Mouse (Mus musculus): Measurements from ENCODE around the gene Gm36210. TPM values are rescaled to one million over a fixed set of nuclear protein-coding genes. Genes with fewer than 3 reads are reported as not detected.

Gene Gm36210
- total and polyA plus RNA-seq, 2 experiments from 2014 or later = 0.30 to 0.31 TPM

GRCm38 (mm10) chr7:4928323-4928722, 22.0 kb upstream of the Gm36210 start:
- Histone ChIP-seq H3K4me3 (ENCODE audit: low read length) (no peak overlapping the region), H3K9ac (replicated peaks; ENCODE audit: low read length) (no peak overlapping the region), H3K27me3 (ENCODE audit: insufficient read depth, low read length) (no peaks in the 10 kb centered on the region), H3K27ac (no peak overlapping the region), H3K4me2 (ENCODE audit: low read depth, low read length) (no peak overlapping the region), H3K4me1 (ENCODE audit: insufficient read depth, low read length) (peaks cover 17% of the 10 kb centered on the region), H3K9me3 (ENCODE audit: low read length) (no peaks in the 10 kb centered on the region), H3K36me3 (ENCODE audit: insufficient read depth, low read length) (no peaks in the 10 kb centered on the region)
- TF ChIP-seq CTCF (IDR thresholded peaks at IDR 0.05; ENCODE audit: low read depth) = no peak
- DNase-seq (ENCODE audit: low spot score) (no peak), ATAC-seq (no peak)
- 76% methylated on average over 17 of the region's 17 CpGs for WGBS

GRCm38 (mm10) chr7:4927711-4928110, 21.4 kb upstream of the Gm36210 start:
- H3K27ac ChIP-seq = no peak overlapping the region
- no peak overlapping the region for H3K4me3 ChIP-seq (ENCODE audit: low read length)
- no peak overlapping the region for H3K9ac ChIP-seq (replicated peaks; ENCODE audit: low read length)
- H3K9me3 ChIP-seq (ENCODE audit: low read length) = no peaks in the 10 kb centered on the region
- 72% methylated on average over 8 of the region's 8 CpGs for WGBS
- no peaks in the 10 kb centered on the region for H3K36me3 ChIP-seq (ENCODE audit: insufficient read depth, low read length)
- ATAC-seq (no peak), DNase-seq (ENCODE audit: low spot score) (no peak)
- H3K27me3 ChIP-seq (ENCODE audit: insufficient read depth, low read length) = no peaks in the 10 kb centered on the region
- no peak for TF ChIP-seq CTCF (IDR thresholded peaks at IDR 0.05; ENCODE audit: low read depth)
- peaks cover 22% of the 10 kb centered on the region for H3K4me1 ChIP-seq (ENCODE audit: insufficient read depth, low read length)
- no peak overlapping the region for H3K4me2 ChIP-seq (ENCODE audit: low read depth, low read length)

- Histone ChIP-seq H3K9me3 (ENCODE audit: low read length) (no peaks in the 10 kb centered on the region), H3K4me2 (ENCODE audit: low read depth, low read length) (no peak overlapping the region), H3K27ac (no peak overlapping the region), H3K36me3 (ENCODE audit: insufficient read depth, low read length) (no peaks in the 10 kb centered on the region), H3K9ac (replicated peaks; ENCODE audit: low read length) (no peak overlapping the region), H3K27me3 (ENCODE audit: insufficient read depth, low read length) (no peaks in the 10 kb centered on the region), H3K4me1 (ENCODE audit: insufficient read depth, low read length) (peaks cover 25% of the 10 kb centered on the region), H3K4me3 (ENCODE audit: low read length) (no peak overlapping the region)
- TF ChIP-seq CTCF (IDR thresholded peaks at IDR 0.05; ENCODE audit: low read depth) = no peak
- no peak for DNase-seq (ENCODE audit: low spot score)
- WGBS = 65% methylated on average over 16 of the region's 16 CpGs
- no peak for ATAC-seq
These were observed 20.5 kb upstream of the Gm36210 start for GRCm38 (mm10) chr7:4926849-4927248.

- H3K4me2 ChIP-seq (ENCODE audit: low read depth, low read length) = peak within 1 kb of the TSS; percentile 77; the same call in 1 of the 2 replicates
- DNase-seq (ENCODE audit: low spot score) (peak; percentile 47), ATAC-seq (no peak)
- no peak within 1 kb of the TSS for H3K4me3 ChIP-seq (ENCODE audit: low read length)
- peak within 1 kb of the TSS; percentile 96 for H3K27ac ChIP-seq
- no peak for TF ChIP-seq CTCF (IDR thresholded peaks at IDR 0.05; ENCODE audit: low read depth)
- WGBS = 12% methylated on average over 5 of the region's 6 CpGs
- H3K9me3 ChIP-seq (ENCODE audit: low read length) = no peaks in the 10 kb centered on the region
- 0 out of 2 replicates have a peak, but pooled peaks cover 2% of the 10 kb centered on the region for H3K36me3 ChIP-seq (ENCODE audit: insufficient read depth, low read length)
- H3K4me1 ChIP-seq (ENCODE audit: insufficient read depth, low read length) = peaks cover 31% of the 10 kb centered on the region
- no peaks in the 10 kb centered on the region for H3K27me3 ChIP-seq (ENCODE audit: insufficient read depth, low read length)
- 0 out of 2 replicates have a peak within 1 kb of the TSS, but pooled peaks have one; percentile 17 for H3K9ac ChIP-seq (replicated peaks; ENCODE audit: low read length)
These were observed 19.4 kb upstream of the Gm36210 start, which contains the start of gene Ssc5d for GRCm38 (mm10) chr7:4925441-4926381. TSS of gene Ssc5d (plus strand) at chr7:4925785.

- no peak overlapping the region for H3K9ac ChIP-seq (replicated peaks; ENCODE audit: low read length)
- TF ChIP-seq CTCF (IDR thresholded peaks at IDR 0.05; ENCODE audit: low read depth) = no peak
These were observed 18.6 kb upstream of the Gm36210 start for GRCm38 (mm10) chr7:4924891-4925301.

GRCm38 (mm10) chr7:4924483-4924882, 18.2 kb upstream of the Gm36210 start:
- Histone ChIP-seq H3K27ac (peak overlapping the region; percentile 96), H3K36me3 (ENCODE audit: insufficient read depth, low read length) (peaks cover 14% of the 10 kb centered on the region; the same call in 1 of the 2 replicates), H3K4me2 (ENCODE audit: low read depth, low read length) (peak overlapping the region; percentile 77), H3K4me1 (ENCODE audit: insufficient read depth, low read length) (peaks cover 31% of the 10 kb centered on the region), H3K27me3 (ENCODE audit: insufficient read depth, low read length) (no peaks in the 10 kb centered on the region), H3K9me3 (ENCODE audit: low read length) (no peaks in the 10 kb centered on the region), H3K4me3 (ENCODE audit: low read length) (no peak overlapping the region; the same call in 1 of the 2 replicates), H3K9ac (replicated peaks; ENCODE audit: low read length) (peak overlapping the region; percentile 56; the same call in 1 of the 2 replicates)
- WGBS = 1% methylated on average over 4 of the region's 4 CpGs
- no peak for ATAC-seq
- TF ChIP-seq CTCF (IDR thresholded peaks at IDR 0.05; ENCODE audit: low read depth) = no peak
- peak; percentile 38 for DNase-seq (ENCODE audit: low spot score)

More at GRCm38 (mm10) chr7:4924891-4925301, 18.6 kb upstream of the Gm36210 start:
- no peak overlapping the region for H3K4me3 ChIP-seq (ENCODE audit: low read length)
- H3K4me1 ChIP-seq (ENCODE audit: insufficient read depth, low read length) = peaks cover 31% of the 10 kb centered on the region
- DNase-seq (ENCODE audit: low spot score) (peak; percentile 16), ATAC-seq (no peak)
- H3K27ac ChIP-seq = peak overlapping the region; percentile 96
- peaks cover 10% of the 10 kb centered on the region; the same call in 1 of the 2 replicates for H3K36me3 ChIP-seq (ENCODE audit: insufficient read depth, low read length)
- H3K4me2 ChIP-seq (ENCODE audit: low read depth, low read length) = no peak overlapping the region
- no peaks in the 10 kb centered on the region for H3K27me3 ChIP-seq (ENCODE audit: insufficient read depth, low read length)
- no peaks in the 10 kb centered on the region for H3K9me3 ChIP-seq (ENCODE audit: low read length)
- 6% methylated on average over 3 of the region's 4 CpGs for WGBS

Measured in hindbrain, postnatal 0 days (tissue).